Mouse (Mus musculus): Measurements from ENCODE around the gene Adam26b. TPM values are rescaled to one million over a fixed set of nuclear protein-coding genes. Genes with fewer than 3 reads are reported as not detected.
"Not testable (repeated sequence)": the region's sequence is repeated elsewhere in the genome, so short reads cannot be mapped to it uniquely, and the experiment has no call there.

Gene Adam26b
- polyA plus RNA-seq (2012) = not detected in 2 replicates

DNA sequence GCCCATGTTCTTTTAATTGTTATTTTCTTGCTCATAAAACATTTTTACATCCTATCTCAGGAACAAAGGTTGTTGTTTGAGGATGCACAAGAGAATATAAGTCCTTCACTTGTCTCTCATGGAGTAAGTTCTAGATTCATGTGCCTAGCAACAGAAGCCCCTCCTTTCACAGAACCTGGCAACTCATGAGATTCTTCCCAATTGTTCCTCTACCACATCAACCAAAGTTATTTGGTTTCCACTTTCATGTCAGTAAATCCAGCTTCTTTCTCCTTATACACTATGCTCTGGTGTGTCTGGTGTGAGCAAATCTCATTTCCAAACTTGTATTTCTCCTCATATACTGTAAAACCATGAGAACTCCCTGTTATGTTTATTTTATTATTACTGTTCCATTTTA is at the start of gene Adam26b:
Gene Adam26b, minus strand, starts transcription at position 101 of the 400 bp plus-strand sequence.
- not testable (repeated sequence) for TF ChIP-seq GATA1 (IDR thresholded peaks at IDR 0.05; ENCODE audit: low read length)

DNA sequence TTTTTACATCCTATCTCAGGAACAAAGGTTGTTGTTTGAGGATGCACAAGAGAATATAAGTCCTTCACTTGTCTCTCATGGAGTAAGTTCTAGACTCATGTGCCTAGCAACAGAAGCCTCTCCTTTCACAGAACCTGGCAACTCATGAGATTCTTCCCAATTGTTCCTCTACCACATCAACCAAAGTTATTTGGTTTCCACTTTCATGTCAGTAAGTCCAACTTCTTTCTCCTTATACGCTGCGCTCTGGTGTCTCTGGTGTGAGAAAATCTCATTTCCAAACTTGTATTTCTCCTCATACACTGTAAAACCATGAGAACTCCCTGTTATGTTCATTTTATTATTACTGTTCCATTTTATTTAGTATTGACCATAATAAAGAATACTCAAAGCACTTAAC is 48.7 kb upstream of the Adam26b start, which contains the start of gene Adam26a:
Gene Adam26a, minus strand, starts transcription at position 101 of the 400 bp plus-strand sequence.
- TF ChIP-seq GATA1 (IDR thresholded peaks at IDR 0.05; ENCODE audit: low read length) = not testable (repeated sequence)

Other genes starting within 250 kb of the Adam26b start
- gene Zfp42, start 221.1 kb downstream of the Adam26b start, polyA plus RNA-seq (2012) = not detected in 2 replicates
- gene Adam26a, start 48.6 kb upstream of the Adam26b start, polyA plus RNA-seq (2012) = not detected in 2 replicates
- not detected in 2 replicates for gene Gm5346, start 99.2 kb upstream of the Adam26b start, polyA plus RNA-seq (2012)
- gene Adam34, start 181.9 kb upstream of the Adam26b start, polyA plus RNA-seq (2012) = not detected in 2 replicates